Mouse (Mus musculus) limb, embryonic 15.5 days (tissue): ENCODE measurements around the gene Sh3glb2. TPM values are rescaled to one million over a fixed set of nuclear protein-coding genes. Genes with fewer than 3 reads are reported as not detected.

ENCODE experiments used
- ATAC-seq: fragments of 200-750 bp; cut with Nextera tagmentation; 2 replicates; pipeline ENCODE4 v1.8.0; 2017; ENCODE audit warnings: low read depth, moderate TSS enrichment; ENCODE audit not compliant: insufficient number of reproducible peaks, low FRiP score, low TSS enrichment
- H3K27ac ChIP-seq: fragments of 300-500 bp; sonication (generic); 2 replicates; pipeline ENCODE4 v1.5.1; 2015; ENCODE audit warnings: moderate library complexity, mild to moderate bottlenecking, inconsistent platforms
- H3K27me3 ChIP-seq: fragments of 300-500 bp; sonication (generic); 2 replicates; pipeline ENCODE4 v1.6.1; 2015; ENCODE audit warnings: inconsistent platforms
- H3K36me3 ChIP-seq: fragments of 300-500 bp; sonication (generic); 2 replicates; pipeline ENCODE4 v1.6.1; 2015; ENCODE audit warnings: inconsistent platforms
- H3K4me1 ChIP-seq: fragments of 300-500 bp; sonication (generic); 2 replicates; pipeline ENCODE4 v1.6.1; 2015; ENCODE audit warnings: inconsistent platforms
- H3K4me2 ChIP-seq: fragments of 300-500 bp; sonication (generic); 2 replicates; pipeline ENCODE4 v1.6.1; 2015; ENCODE audit warnings: mild to moderate bottlenecking, inconsistent platforms
- H3K4me3 ChIP-seq: fragments of 300-500 bp; sonication (generic); 2 replicates; pipeline ENCODE4 v1.5.1; 2015; ENCODE audit warnings: mild to moderate bottlenecking, inconsistent platforms
- H3K9ac ChIP-seq: fragments of 300-500 bp; sonication (generic); 2 replicates; pipeline ENCODE4 v1.6.1; 2015; ENCODE audit warnings: inconsistent platforms
- H3K9me3 ChIP-seq: fragments of 300-500 bp; sonication (generic); 2 replicates; pipeline ENCODE4 v1.6.1; 2016; ENCODE audit warnings: inconsistent platforms
- WGBS: fragments of 180-500 bp; shearing (Covaris S2); methylation state at CpG from one replicate; pipeline ENCODE4 v1.1.7; 2015; 5-methylcytosine and 5-hydroxymethylcytosine counted together
- microRNA-seq: library from miRNA; unstranded; fragments of <30 nt; microRNA quantifications from one replicate; pipeline ENCODE4, GENCODE M21; 2016
- polyA plus RNA-seq: library from polyadenylated mRNA; unstranded; fragments of >200 nt; fragmentation: Nextera tagmentation; extraction: Ambion mirVana; gene quantifications from 2 replicates; pipeline ENCODE4 v1.2.1, GENCODE M21; 2015

The Sh3glb2 gene
- polyA plus RNA-seq, 1 experiment from 2014 or later: 87.5 TPM

GRCm38 (mm10) chr2:30325296-30325695, 33.8 kb downstream of the Sh3glb2 start:
- ATAC-seq: no peak
- Histone ChIP-seq H3K9ac (no peak overlapping the region), H3K36me3 (peaks cover 95% of the 10 kb centered on the region), H3K4me1 (no peaks in the 10 kb centered on the region), H3K27me3 (no peaks in the 10 kb centered on the region), H3K4me2 (no peak overlapping the region), H3K27ac (no peak overlapping the region), H3K4me3 (no peak overlapping the region), H3K9me3 (no peaks in the 10 kb centered on the region)
- 92% methylated on average over 5 of the region's 5 CpGs for WGBS

DNA sequence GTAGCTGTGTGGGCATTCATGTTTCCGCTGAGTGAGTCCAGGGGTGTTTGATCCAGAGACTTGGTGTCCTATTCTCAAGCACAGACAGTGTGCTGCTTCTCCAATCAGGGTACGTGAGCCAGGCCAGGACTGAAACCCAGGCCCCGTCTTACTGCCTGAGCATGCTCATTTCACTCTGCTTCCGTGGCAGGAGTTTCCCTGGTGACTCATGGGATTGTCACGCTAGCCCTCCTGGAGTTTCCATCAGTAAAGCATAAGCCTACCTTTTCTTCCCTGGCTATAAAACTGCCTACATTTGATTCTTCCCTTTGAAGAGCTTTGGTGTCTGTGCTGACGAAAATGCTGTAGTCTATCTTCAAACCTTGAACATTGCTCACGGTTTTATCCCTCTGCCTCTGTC, 36.0 kb downstream of the Sh3glb2 start:
- no peak overlapping the region for H3K27ac ChIP-seq
- no peak for ATAC-seq
- no peak overlapping the region for H3K4me2 ChIP-seq
- no peaks in the 10 kb centered on the region for H3K9me3 ChIP-seq
- no peaks in the 10 kb centered on the region for H3K4me1 ChIP-seq
- peaks cover 87% of the 10 kb centered on the region for H3K36me3 ChIP-seq
- 91% methylated on average over 7 of the region's 7 CpGs for WGBS
- no peak overlapping the region for H3K9ac ChIP-seq
- H3K4me3 ChIP-seq: no peak overlapping the region
- no peaks in the 10 kb centered on the region for H3K27me3 ChIP-seq

DNA sequence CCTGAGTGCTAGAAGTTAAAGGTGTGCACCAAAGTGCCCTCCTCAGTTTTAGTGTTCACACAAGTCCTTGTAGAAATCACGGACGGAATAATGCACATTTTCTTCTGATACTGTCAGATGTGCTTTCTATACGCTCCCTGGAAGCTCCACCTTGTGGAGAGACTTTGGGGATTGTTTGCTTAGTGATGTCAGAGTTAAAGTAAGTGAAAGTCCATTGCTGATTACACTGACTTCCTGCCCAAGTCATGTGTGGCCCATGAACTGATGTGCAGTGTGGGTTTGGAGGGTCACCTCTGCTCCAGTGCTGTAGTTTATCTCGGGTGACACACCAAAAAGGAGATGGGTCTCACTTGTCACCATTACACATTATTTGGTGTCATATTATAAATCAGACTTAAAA, 39.9 kb downstream of the Sh3glb2 start:
- ATAC-seq: no peak
- no peak overlapping the region for H3K9ac ChIP-seq
- no peaks in the 10 kb centered on the region for H3K9me3 ChIP-seq
- peaks cover 86% of the 10 kb centered on the region for H3K36me3 ChIP-seq
- no peaks in the 10 kb centered on the region for H3K27me3 ChIP-seq
- no peak overlapping the region for H3K4me2 ChIP-seq
- no peak overlapping the region for H3K4me3 ChIP-seq
- H3K4me1 ChIP-seq: no peaks in the 10 kb centered on the region
- no peak overlapping the region for H3K27ac ChIP-seq
- WGBS: 88% methylated on average over 4 of the region's 4 CpGs

GRCm38 (mm10) chr2:30316955-30317354, 42.2 kb downstream of the Sh3glb2 start:
- 93% methylated on average over 5 of the region's 5 CpGs for WGBS
- no peaks in the 10 kb centered on the region for H3K27me3 ChIP-seq
- no peaks in the 10 kb centered on the region for H3K9me3 ChIP-seq
- no peak overlapping the region for H3K27ac ChIP-seq
- H3K4me2 ChIP-seq: no peak overlapping the region
- H3K4me3 ChIP-seq: no peak overlapping the region
- ATAC-seq: no peak
- H3K9ac ChIP-seq: no peak overlapping the region
- H3K36me3 ChIP-seq: peaks cover 86% of the 10 kb centered on the region
- H3K4me1 ChIP-seq: no peaks in the 10 kb centered on the region

DNA sequence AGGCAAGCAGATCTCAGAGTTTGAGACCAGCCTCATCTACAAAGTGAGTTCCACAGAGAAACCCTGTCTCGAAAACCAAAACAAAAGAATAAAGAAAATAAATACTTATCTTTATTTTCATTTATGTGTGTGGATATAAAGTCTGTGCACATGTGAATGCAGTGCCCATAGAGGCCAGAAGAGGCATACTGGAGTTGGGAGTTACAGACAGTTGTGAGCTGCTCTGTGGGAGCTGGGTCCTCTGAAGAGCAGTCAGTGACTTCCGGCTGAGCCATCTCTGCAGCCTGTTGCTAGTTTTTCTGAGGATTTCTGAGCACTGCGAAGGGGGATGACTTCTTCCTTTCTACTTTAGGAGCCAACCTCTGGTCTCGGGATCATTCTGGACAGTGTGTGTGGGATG, 43.0 kb downstream of the Sh3glb2 start:
- Histone ChIP-seq H3K36me3 (peaks cover 85% of the 10 kb centered on the region), H3K4me2 (no peak overlapping the region), H3K4me1 (no peaks in the 10 kb centered on the region), H3K27me3 (no peaks in the 10 kb centered on the region), H3K4me3 (no peak overlapping the region), H3K9ac (no peak overlapping the region), H3K27ac (no peak overlapping the region), H3K9me3 (no peaks in the 10 kb centered on the region)
- ATAC-seq: no peak
- WGBS: 90% methylated on average over 4 of the region's 4 CpGs

GRCm38 (mm10) chr2:30311481-30311880, 47.7 kb downstream of the Sh3glb2 start:
- Histone ChIP-seq H3K36me3 (peaks cover 96% of the 10 kb centered on the region), H3K4me2 (no peak overlapping the region), H3K27ac (no peak overlapping the region), H3K4me3 (no peak overlapping the region), H3K4me1 (no peaks in the 10 kb centered on the region), H3K9ac (no peak overlapping the region), H3K9me3 (no peaks in the 10 kb centered on the region), H3K27me3 (no peaks in the 10 kb centered on the region)
- ATAC-seq: no peak
- WGBS: 87% methylated on average over 2 of the region's 2 CpGs

DNA sequence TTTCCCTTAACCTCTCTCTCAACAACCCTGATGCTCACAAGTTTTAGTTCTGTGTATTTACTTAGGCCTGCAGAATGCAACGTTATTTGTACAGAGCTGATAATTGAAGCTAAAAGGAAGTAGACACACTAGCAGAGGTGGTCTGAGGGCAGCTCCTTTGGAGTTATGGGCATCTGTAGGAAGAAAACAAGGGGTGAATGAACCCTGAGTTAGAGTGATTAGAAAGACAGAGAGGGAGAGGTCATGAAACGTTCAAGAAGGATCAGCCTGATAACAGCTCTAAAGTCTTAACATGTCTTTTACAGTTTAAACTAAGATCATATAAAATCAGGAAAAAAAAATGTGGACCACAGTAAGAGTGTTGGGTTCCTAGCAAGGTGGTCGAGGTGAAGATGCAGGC, 49.8 kb downstream of the Sh3glb2 start:
- no peak for ATAC-seq
- peaks cover 95% of the 10 kb centered on the region for H3K36me3 ChIP-seq
- 92% methylated on average over 3 of the region's 3 CpGs for WGBS
- no peak overlapping the region for H3K4me3 ChIP-seq
- H3K27ac ChIP-seq: no peak overlapping the region
- H3K9ac ChIP-seq: no peak overlapping the region
- H3K27me3 ChIP-seq: no peaks in the 10 kb centered on the region
- no peaks in the 10 kb centered on the region for H3K9me3 ChIP-seq
- no peaks in the 10 kb centered on the region for H3K4me1 ChIP-seq
- no peak overlapping the region for H3K4me2 ChIP-seq

- H3K9ac ChIP-seq: no peak overlapping the region
- no peaks in the 10 kb centered on the region for H3K4me1 ChIP-seq
- H3K4me2 ChIP-seq: no peak overlapping the region
- 89% methylated on average over 7 of the region's 7 CpGs for WGBS
- no peaks in the 10 kb centered on the region for H3K9me3 ChIP-seq
- ATAC-seq: no peak
- H3K27ac ChIP-seq: no peak overlapping the region
- no peak overlapping the region for H3K4me3 ChIP-seq
- H3K36me3 ChIP-seq: peaks cover 98% of the 10 kb centered on the region
- no peaks in the 10 kb centered on the region for H3K27me3 ChIP-seq
These were observed 53.0 kb downstream of the Sh3glb2 start for GRCm38 (mm10) chr2:30306087-30306486.

GRCm38 (mm10) chr2:30299966-30300365, 59.2 kb downstream of the Sh3glb2 start:
- no peak overlapping the region for H3K27ac ChIP-seq
- H3K4me3 ChIP-seq: no peak overlapping the region
- H3K9me3 ChIP-seq: no peaks in the 10 kb centered on the region
- H3K27me3 ChIP-seq: no peaks in the 10 kb centered on the region
- ATAC-seq: no peak
- H3K4me2 ChIP-seq: no peak overlapping the region
- H3K9ac ChIP-seq: no peak overlapping the region
- 91% methylated on average over 5 of the region's 5 CpGs for WGBS
- no peaks in the 10 kb centered on the region for H3K4me1 ChIP-seq
- H3K36me3 ChIP-seq: peaks cover 70% of the 10 kb centered on the region

DNA sequence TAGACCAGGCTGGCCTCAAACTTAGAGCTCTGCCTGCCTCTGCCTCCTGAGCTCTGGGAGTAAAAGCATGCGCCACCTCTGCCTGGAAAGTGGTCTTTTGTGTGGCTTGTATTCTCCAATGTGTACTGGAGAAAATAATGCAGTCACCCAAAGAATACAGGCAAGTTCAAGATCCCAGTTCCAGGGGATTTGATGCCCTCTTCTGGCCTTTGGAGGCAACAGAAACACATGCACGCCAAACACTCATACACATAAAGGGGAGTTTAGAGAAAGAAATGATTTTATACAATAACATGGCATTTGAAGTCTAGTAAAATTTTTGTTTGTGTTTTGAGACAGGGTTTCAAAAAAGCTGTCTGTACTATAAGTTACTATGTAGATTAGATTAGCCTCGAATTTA, 59.6 kb downstream of the Sh3glb2 start:
- Histone ChIP-seq H3K36me3 (peaks cover 66% of the 10 kb centered on the region), H3K4me1 (no peaks in the 10 kb centered on the region), H3K9ac (no peak overlapping the region), H3K4me2 (no peak overlapping the region), H3K4me3 (no peak overlapping the region), H3K9me3 (no peaks in the 10 kb centered on the region), H3K27me3 (no peaks in the 10 kb centered on the region), H3K27ac (no peak overlapping the region)
- WGBS: 78% methylated on average over 3 of the region's 3 CpGs
- ATAC-seq: no peak

Small RNA genes lying within 50 kb of the gene (microRNA-seq; reads per million reads assigned to microRNA genes)
- gene Gm47292: not detected

Other genes with a start within 250 kb of the Sh3glb2 start
- 6.5 and 8.6 TPM in 2 replicates for gene Zer1, start 234.8 kb downstream of the Sh3glb2 start, polyA plus RNA-seq
- gene Tbc1d13, start 225.6 kb downstream of the Sh3glb2 start, polyA plus RNA-seq: 5.5 and 8.0 TPM in 2 replicates
- 14.8 and 17.0 TPM in 2 replicates for gene Endog, start 187.8 kb downstream of the Sh3glb2 start, polyA plus RNA-seq
- gene Spout1, start 180.9 kb downstream of the Sh3glb2 start, polyA plus RNA-seq: 75.0 and 75.2 TPM in 2 replicates
- 12.4 TPM in 2 replicates for gene Kyat1, start 153.5 kb downstream of the Sh3glb2 start, polyA plus RNA-seq
- gene Lrrc8a, start 121.6 kb downstream of the Sh3glb2 start, polyA plus RNA-seq: 40.6 and 42.5 TPM in 2 replicates
- 0.10 and 0.11 TPM in 2 replicates for gene Gm28035, start 118.8 kb downstream of the Sh3glb2 start, polyA plus RNA-seq
- 5.9 and 6.8 TPM in 2 replicates for gene Phyhd1, start 93.1 kb downstream of the Sh3glb2 start, polyA plus RNA-seq
- not detected in 2 replicates for gene Gm28038, start 78.3 kb downstream of the Sh3glb2 start, polyA plus RNA-seq
- 31.5 and 33.4 TPM in 2 replicates for gene Dolk, start 73.0 kb downstream of the Sh3glb2 start, polyA plus RNA-seq
- gene Nup188, start 72.9 kb downstream of the Sh3glb2 start, polyA plus RNA-seq: 28.2 and 32.4 TPM in 2 replicates
- gene Miga2, start 4.9 kb upstream of the Sh3glb2 start, polyA plus RNA-seq: 23.3 and 23.9 TPM in 2 replicates
- 35.5 and 35.8 TPM in 2 replicates for gene Dolpp1, start 32.9 kb upstream of the Sh3glb2 start, polyA plus RNA-seq
- gene Crat, start 56.5 kb upstream of the Sh3glb2 start, polyA plus RNA-seq: 23.9 and 37.6 TPM in 2 replicates
- 137 and 149 TPM in 2 replicates for gene Ptpa, start 56.7 kb upstream of the Sh3glb2 start, polyA plus RNA-seq
- gene Ier5l, start 114.9 kb upstream of the Sh3glb2 start, polyA plus RNA-seq: 1.9 and 2.1 TPM in 2 replicates
- gene Cstad, start 235.7 kb upstream of the Sh3glb2 start, polyA plus RNA-seq: 2.0 and 2.2 TPM in 2 replicates